Mouse (Mus musculus) CH12.LX (cell line): Measurements from ENCODE around the gene Nme3. TPM values are rescaled to one million over a fixed set of nuclear protein-coding genes. Genes with fewer than 3 reads are reported as not detected.
A peak's percentile ranks its signal among the peaks of the same experiment; 100 is the strongest.

ENCODE experiments used
- DNase-seq: peaks from one replicate; pipeline ENCODE4 v3.0.0-alpha.2; 2013; ENCODE audit errors: extremely low read depth
- H3K27ac ChIP-seq: 2 replicates; pipeline ENCODE4 v1.5.1; 2012; ENCODE audit warnings: low read depth, mild to moderate bottlenecking, control low read depth, moderate library complexity; ENCODE audit not compliant: insufficient read depth
- H3K27me3 ChIP-seq: replicated peaks from 2 replicates; pipeline ENCODE3; 2012; ENCODE audit warnings: inconsistent platforms
- H3K36me3 ChIP-seq, 2 experiments: replicated peaks in 1 of 2; 2 replicates each; pipeline versions ENCODE3 to v1.6.1; 2012; ENCODE audit warnings: inconsistent platforms in 1 of 2, low read length in 1 of 2, mild to moderate bottlenecking in 1 of 2, mixed read lengths in 1 of 2, moderate library complexity in 1 of 2; ENCODE audit not compliant: control insufficient read depth in 1 of 2, insufficient read depth in 1 of 2
- H3K4me1 ChIP-seq, 2 experiments: 2 replicates each; pipeline ENCODE4 v1.6.1; 2012; ENCODE audit warnings: inconsistent platforms in 1 of 2, moderate library complexity in 1 of 2; ENCODE audit not compliant: insufficient read depth in 2 of 2, control insufficient read depth in 1 of 2
- H3K4me2 ChIP-seq: 2 replicates; pipeline ENCODE4 v1.6.1; 2012; ENCODE audit warnings: low read depth, mild to moderate bottlenecking, control low read depth; ENCODE audit not compliant: poor library complexity, insufficient read depth, severe bottlenecking
- H3K4me3 ChIP-seq, 3 experiments: fragments of 150-350 bp in 1 of 3; sonication (generic) in 1 of 3; replicated peaks in 1 of 3; 2 replicates each; pipeline versions ENCODE3 to v1.5.1; 2011 to 2012; ENCODE audit warnings: low read depth in 2 of 3, low read length in 2 of 3, mild to moderate bottlenecking in 2 of 3, moderate library complexity in 2 of 3, control low read depth in 1 of 3, improper control_type of control experiment in 1 of 3, inconsistent platforms in 1 of 3, mixed read lengths in 1 of 3; ENCODE audit not compliant: poor library complexity in 1 of 3
- H3K79me2 ChIP-seq: replicated peaks from 2 replicates; pipeline ENCODE4 v1.6.1; 2012; ENCODE audit warnings: mild to moderate bottlenecking, moderate library complexity; ENCODE audit not compliant: control insufficient read depth, poor library complexity, insufficient read depth, severe bottlenecking; ENCODE audit errors: extremely low read depth
- H3K9ac ChIP-seq: 2 replicates; pipeline ENCODE4 v1.6.1; 2012; ENCODE audit warnings: low read depth, mild to moderate bottlenecking, control low read depth, moderate library complexity; ENCODE audit not compliant: insufficient read depth
- H3K9me3 ChIP-seq: replicated peaks from 2 replicates; pipeline ENCODE3; 2012; ENCODE audit warnings: low read length, inconsistent platforms, mixed read lengths
- CHD1 ChIP-seq: IDR thresholded peaks from 2 replicates; pipeline ENCODE4 v1.6.1; 2012; ENCODE audit warnings: low read depth, low read length, improper control_type of control experiment, inconsistent platforms
- CHD2 ChIP-seq: IDR thresholded peaks from 2 replicates; pipeline ENCODE4 v1.6.1; 2011; ENCODE audit warnings: low read length, improper control_type of control experiment
- ETS1 ChIP-seq: conservative IDR thresholded peaks from 2 replicates; pipeline ENCODE4 v1.6.1; 2012; ENCODE audit warnings: low read depth, mild to moderate bottlenecking, inconsistent platforms, low read length, improper control_type of control experiment, moderate library complexity
- GABPA ChIP-seq: IDR thresholded peaks from 2 replicates; pipeline ENCODE4 v1.6.1; 2012; ENCODE audit warnings: low read depth, low read length, improper control_type of control experiment, inconsistent platforms; ENCODE audit not compliant: insufficient replicate concordance
- IRF4 ChIP-seq: IDR thresholded peaks from 2 replicates; pipeline ENCODE4 v1.6.1; 2014; ENCODE audit warnings: low read depth, mild to moderate bottlenecking, inconsistent platforms, low read length, improper control_type of control experiment
- JUN ChIP-seq: IDR thresholded peaks from 2 replicates; pipeline ENCODE4 v1.6.1; 2011; ENCODE audit warnings: low read depth, mild to moderate bottlenecking, low read length, improper control_type of control experiment, moderate library complexity; ENCODE audit not compliant: insufficient read depth
- KAT2A ChIP-seq: IDR thresholded peaks from 2 replicates; pipeline ENCODE4 v1.6.1; 2012; ENCODE audit warnings: low read length, improper control_type of control experiment, inconsistent platforms; ENCODE audit not compliant: insufficient replicate concordance
- MAZ ChIP-seq: IDR thresholded peaks from 2 replicates; pipeline ENCODE4 v1.6.1; 2012; ENCODE audit warnings: low read depth, mild to moderate bottlenecking, inconsistent platforms, low read length, improper control_type of control experiment, moderate library complexity
- MXI1 ChIP-seq: IDR thresholded peaks from 2 replicates; pipeline ENCODE4 v1.6.1; 2011; ENCODE audit warnings: mild to moderate bottlenecking, low read depth, low read length, improper control_type of control experiment
- MYC ChIP-seq: IDR thresholded peaks from 2 replicates; pipeline ENCODE4 v1.6.1; 2011; ENCODE audit warnings: low read depth, mild to moderate bottlenecking, improper control_type of control experiment, low read length
- NELFE ChIP-seq: IDR thresholded peaks from 2 replicates; pipeline ENCODE4 v1.6.1; 2011; ENCODE audit warnings: low read depth, low read length, improper control_type of control experiment
- NRF1 ChIP-seq: IDR thresholded peaks from 2 replicates; pipeline ENCODE4 v1.6.1; 2014; ENCODE audit warnings: low read depth, mild to moderate bottlenecking, inconsistent platforms, low read length, improper control_type of control experiment, moderate library complexity
- POLR2A ChIP-seq: IDR thresholded peaks from 2 replicates; pipeline ENCODE4 v1.6.1; 2011; ENCODE audit warnings: low read depth, mild to moderate bottlenecking, improper control_type of control experiment, low read length
- RAD21 ChIP-seq: IDR thresholded peaks from 2 replicates; pipeline ENCODE4 v1.6.1; 2011; ENCODE audit warnings: low read depth, mild to moderate bottlenecking, low read length, improper control_type of control experiment, moderate library complexity
- SIN3A ChIP-seq: IDR thresholded peaks from 2 replicates; pipeline ENCODE4 v1.6.1; 2012; ENCODE audit warnings: low read length, improper control_type of control experiment, inconsistent platforms
- SMC3 ChIP-seq: IDR thresholded peaks from 2 replicates; pipeline ENCODE4 v1.6.1; 2011; ENCODE audit warnings: low read depth, low read length, improper control_type of control experiment
- TBP ChIP-seq: conservative IDR thresholded peaks from 2 replicates; pipeline ENCODE4 v1.6.1; 2011; ENCODE audit warnings: low read depth, low read length, improper control_type of control experiment
- TCF12 ChIP-seq: IDR thresholded peaks from 2 replicates; pipeline ENCODE4 v1.6.1; 2014; ENCODE audit warnings: low read depth, mild to moderate bottlenecking, inconsistent platforms, low read length, improper control_type of control experiment
- UBTF ChIP-seq: IDR thresholded peaks from 2 replicates; pipeline ENCODE4 v1.6.1; 2012; ENCODE audit warnings: low read depth, mild to moderate bottlenecking, inconsistent platforms, low read length, improper control_type of control experiment, moderate library complexity
- USF1 ChIP-seq: IDR thresholded peaks from 2 replicates; pipeline ENCODE4 v1.6.1; 2014; ENCODE audit warnings: low read depth, mild to moderate bottlenecking, inconsistent platforms, low read length, improper control_type of control experiment
- USF2 ChIP-seq: conservative IDR thresholded peaks from 2 replicates; pipeline ENCODE4 v1.6.1; 2011; ENCODE audit warnings: low read depth, low read length, improper control_type of control experiment
- ZMIZ1 ChIP-seq: IDR thresholded peaks from 2 replicates; pipeline ENCODE4 v1.6.1; 2012; ENCODE audit warnings: low read depth, mild to moderate bottlenecking, inconsistent platforms, low read length, improper control_type of control experiment
- dilution Hi-C: fragments of 300-500 bp; cut with MboI; formaldehyde crosslinking; loops from 2 replicates; pipeline ENCODE4 v1.14.3; 2020; ENCODE audit warnings: low sequenced_read_pairs; ENCODE audit not compliant: extremely low pct_unique_long_range_greater_than_20kb, extremely low pct_ligation_motif_present
- in situ Hi-C: fragments of 300-500 bp; cut with MboI; formaldehyde crosslinking; loops from 3 replicates; pipeline ENCODE4 v1.14.3; 2019; ENCODE audit warnings: low sequenced_read_pairs, low pct_ligation_motif_present, low pct_unique_long_range_greater_than_20kb, mixed read lengths
- polyA plus RNA-seq: library from polyadenylated mRNA; unstranded; fragments of >175 nt; gene quantifications from 2 replicates; pipeline ENCODE4 v1.2.1, GENCODE M21; 2012; ENCODE audit warnings: low read depth; ENCODE audit not compliant: insufficient read length
- total RNA-seq, 2 experiments: library from RNA; depleted of rRNA; stranded (reverse); fragments of 300-350 nt in 1 of 2; fragments of >200 nt in 1 of 2; gene quantifications; 2 replicates each; pipeline ENCODE4 v1.2.3; 2012 to 2014

Gene Nme3
- total and polyA plus RNA-seq, 3 experiments = 11.4 to 16.7 (median 13.8) TPM

- no peaks in the 10 kb centered on the region for H3K79me2 ChIP-seq
- no peak for DNase-seq
- H3K36me3 ChIP-seq = peaks cover 0 to 33% of the 10 kb centered on the region in 2 experiments
- in situ Hi-C loops (no loop called here), dilution Hi-C loops (no loop called here)
- no peak overlapping the region for H3K27ac ChIP-seq
- peaks cover 16 to 45% of the 10 kb centered on the region in 2 experiments for H3K4me1 ChIP-seq
- TF ChIP-seq SIN3A (no peak), TBP (no peak), RAD21 (no peak), GABPA (no peak), SMC3 (no peak), UBTF (no peak), TCF12 (no peak), POLR2A (no peak), JUN (no peak), MAZ (no peak), IRF4 (no peak), MYC (no peak), USF1 (no peak), CHD2 (no peak), CHD1 (no peak), USF2 (no peak), KAT2A (no peak), MXI1 (no peak), ZMIZ1 (no peak), ETS1 (no peak)
- no peak overlapping the region for H3K9ac ChIP-seq
- no peak overlapping the region for H3K4me3 ChIP-seq
- H3K9me3 ChIP-seq = no peaks in the 10 kb centered on the region
- H3K27me3 ChIP-seq = no peaks in the 10 kb centered on the region
- H3K4me2 ChIP-seq = no peak overlapping the region
Measured at GRCm38 (mm10) chr17:24874989-24875388, 21.3 kb upstream of the Nme3 start.

DNA sequence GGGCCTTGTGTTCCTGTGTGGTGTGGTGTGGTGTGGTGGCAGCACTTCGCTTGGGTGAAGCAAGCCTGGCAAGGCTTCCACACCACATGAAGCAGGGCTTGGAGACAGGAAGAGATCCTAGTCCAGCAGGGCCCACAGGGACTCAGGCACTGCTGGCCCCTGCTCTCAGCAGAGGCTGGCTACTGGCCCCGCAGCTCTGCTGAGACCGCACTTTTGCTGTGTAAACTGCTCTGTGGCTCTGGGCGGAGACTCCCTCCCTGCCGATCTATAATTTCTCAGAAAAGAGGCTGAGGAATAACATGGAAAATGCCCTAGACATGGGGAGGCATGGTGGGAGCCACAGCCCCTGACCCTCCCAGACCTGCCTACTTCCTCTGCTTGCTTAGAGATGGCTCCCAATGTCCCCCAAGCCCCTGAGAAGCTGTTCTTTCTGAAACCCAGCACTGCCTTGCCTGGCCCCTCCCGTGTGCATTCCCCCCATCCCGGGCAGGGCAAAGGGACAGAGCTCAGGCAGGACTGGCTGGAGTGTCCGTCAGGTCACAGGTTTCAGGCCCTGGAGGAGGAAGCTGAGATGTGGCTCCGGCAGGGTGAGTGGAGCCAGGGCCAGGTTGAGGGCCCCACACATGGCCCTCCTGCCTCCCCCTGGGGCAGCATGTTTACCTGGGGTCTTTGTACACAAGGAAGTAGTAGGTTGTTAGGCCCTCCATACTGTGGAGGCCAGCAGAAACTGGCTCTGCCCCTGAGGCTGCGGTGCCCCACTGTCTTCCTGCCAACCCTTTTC lies 18.8 kb upstream of the Nme3 start:
- peak overlapping the region; percentile 37 for H3K27ac ChIP-seq
- in situ Hi-C loops (no loop called here), dilution Hi-C loops (no loop called here)
- peak overlapping the region; percentile 62 for H3K9ac ChIP-seq
- TF ChIP-seq NELFE = peak; percentile 63
- no peak for TF ChIP-seq NRF1
- H3K36me3 ChIP-seq = peaks cover 11 to 44% of the 10 kb centered on the region in 2 experiments
- no peaks in the 10 kb centered on the region for H3K27me3 ChIP-seq
- DNase-seq = no peak
- peak overlapping the region; percentile 55 for H3K4me2 ChIP-seq
- H3K4me1 ChIP-seq = peaks cover 16 to 57% of the 10 kb centered on the region in 2 experiments
- no peaks in the 10 kb centered on the region for H3K9me3 ChIP-seq
- H3K4me3 ChIP-seq = peak overlapping the region; percentile 49 to 66 (median 62)
- H3K79me2 ChIP-seq = no peaks in the 10 kb centered on the region
